Mouse (Mus musculus): ENCODE data around the gene Plcxd2. TPM values are rescaled to one million over a fixed set of nuclear protein-coding genes. Genes with fewer than 3 reads are reported as not detected.

The Plcxd2 gene
- polyA plus RNA-seq, 1 experiment: 28.2 TPM

GRCm38 (mm10) chr16:45942169-45942891 lies 67.7 kb downstream of the Plcxd2 start:
- DNase-seq (ENCODE audit: extremely low spot score in 1 of 2, low spot score in 1 of 2): no peak

- no peak for DNase-seq (ENCODE audit: extremely low spot score in 1 of 2, low spot score in 1 of 2)
These were observed 69.3 kb downstream of the Plcxd2 start for GRCm38 (mm10) chr16:45940701-45941100.

- DNase-seq (ENCODE audit: extremely low spot score in 1 of 2, low spot score in 1 of 2): no peak
These were observed 70.6 kb downstream of the Plcxd2 start for GRCm38 (mm10) chr16:45939436-45939835.

GRCm38 (mm10) chr16:45937381-45937780 lies 72.6 kb downstream of the Plcxd2 start:
- DNase-seq (ENCODE audit: extremely low spot score in 1 of 2, low spot score in 1 of 2): no peak

- DNase-seq (ENCODE audit: extremely low spot score in 1 of 2, low spot score in 1 of 2): peak in 1 of 2 experiments; percentile 5
These were observed 73.5 kb downstream of the Plcxd2 start for GRCm38 (mm10) chr16:45936521-45936920.

- DNase-seq (ENCODE audit: extremely low spot score in 1 of 2, low spot score in 1 of 2): no peak
These were observed 74.0 kb downstream of the Plcxd2 start for GRCm38 (mm10) chr16:45935956-45936483.

GRCm38 (mm10) chr16:45934721-45935407 lies 75.2 kb downstream of the Plcxd2 start:
- DNase-seq (ENCODE audit: extremely low spot score in 1 of 2, low spot score in 1 of 2): no peak

GRCm38 (mm10) chr16:45930308-45930707 lies 79.7 kb downstream of the Plcxd2 start:
- DNase-seq (ENCODE audit: extremely low spot score in 1 of 2, low spot score in 1 of 2): peak in 1 of 2 experiments; percentile 5

- DNase-seq (ENCODE audit: extremely low spot score in 1 of 2, low spot score in 1 of 2): no peak
These were observed 81.9 kb downstream of the Plcxd2 start for GRCm38 (mm10) chr16:45928090-45928489.

GRCm38 (mm10) chr16:45927601-45928000 lies 82.4 kb downstream of the Plcxd2 start:
- DNase-seq (ENCODE audit: extremely low spot score in 1 of 2, low spot score in 1 of 2): no peak

GRCm38 (mm10) chr16:45926875-45927274 lies 83.1 kb downstream of the Plcxd2 start:
- no peak for DNase-seq (ENCODE audit: extremely low spot score in 1 of 2, low spot score in 1 of 2)

GRCm38 (mm10) chr16:45923731-45924424 lies 86.1 kb downstream of the Plcxd2 start:
- DNase-seq (ENCODE audit: extremely low spot score in 1 of 2, low spot score in 1 of 2): no peak

GRCm38 (mm10) chr16:45922546-45923229 lies 87.3 kb downstream of the Plcxd2 start:
- no peak for DNase-seq (ENCODE audit: extremely low spot score in 1 of 2, low spot score in 1 of 2)

GRCm38 (mm10) chr16:45919572-45919971 lies 90.4 kb downstream of the Plcxd2 start:
- DNase-seq (ENCODE audit: extremely low spot score in 1 of 2, low spot score in 1 of 2): peak in 1 of 2 experiments; percentile 53

Other genes with a start within 250 kb of the Plcxd2 start
- 6.2 and 7.0 TPM in 2 replicates for gene Phldb2, start 56.6 kb downstream of the Plcxd2 start, polyA plus RNA-seq (2012; rRNA removed)
- gene Cd96, start 110.0 kb upstream of the Plcxd2 start, polyA plus RNA-seq (2012; rRNA removed): 0.06 TPM in 1 of 2 replicates, not detected in the other
- gene Gm4737, start 144.9 kb upstream of the Plcxd2 start, polyA plus RNA-seq (2012; rRNA removed): 3.1 and 3.4 TPM in 2 replicates